Mouse (Mus musculus) B cell, adult 2 months (primary cell): ENCODE measurements around the gene Sh3yl1.
A peak's percentile ranks its signal among the peaks of the same experiment; 100 is the strongest.

Source experiments
- DNase-seq, 2 experiments: peaks; one replicate each; pipeline ENCODE4 v3.0.0; 2022

Sh3yl1 gene

DNA sequence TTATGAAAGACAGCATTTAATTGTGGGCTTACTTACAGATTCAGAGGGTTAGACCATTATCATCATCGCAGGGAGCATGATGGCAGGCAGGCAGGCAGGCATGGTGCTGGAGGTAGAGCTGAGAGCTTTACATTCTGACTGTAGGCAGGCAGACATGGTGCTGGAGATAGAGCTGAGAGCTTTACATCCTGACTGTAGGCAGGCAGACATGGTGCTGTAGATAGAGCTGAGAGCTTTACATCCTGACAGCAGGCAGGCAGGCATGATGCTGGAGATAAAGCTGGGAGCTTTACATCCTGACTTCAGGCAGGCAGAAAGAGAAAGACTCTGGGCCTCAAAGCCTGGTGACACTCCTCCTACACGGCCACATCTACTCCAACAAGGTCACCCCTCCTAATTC is 59.2 kb downstream of the Sh3yl1 start:
- no peak for DNase-seq

- no peak for DNase-seq
Observed at GRCm38 (mm10) chr12:31003795-31004194, 92.3 kb downstream of the Sh3yl1 start.

- DNase-seq: peak; percentile 60 to 62
Observed at GRCm38 (mm10) chr12:31005010-31005409, 93.5 kb downstream of the Sh3yl1 start.

- no peak for DNase-seq
Observed at GRCm38 (mm10) chr12:31008171-31008570, 96.7 kb downstream of the Sh3yl1 start.
